Mouse (Mus musculus) layer of hippocampus, postnatal 36 days (tissue): ENCODE measurements around the gene Osbpl11. TPM values are rescaled to one million over a fixed set of nuclear protein-coding genes. Genes with fewer than 3 reads are reported as not detected.
A peak's percentile ranks its signal among the peaks of the same experiment; 100 is the strongest.

Source experiments
- DNase-seq, 2 experiments: peaks; one replicate each; pipeline ENCODE4 v3.0.0; 2022
- total RNA-seq, 2 experiments: library from RNA; stranded (reverse); gene quantifications; 2 replicates each; pipeline ENCODE4 v1.2.3; 2021

The Osbpl11 gene
- total RNA-seq, 2 experiments from 2014 or later, result 18.4 to 19.9 TPM

DNA sequence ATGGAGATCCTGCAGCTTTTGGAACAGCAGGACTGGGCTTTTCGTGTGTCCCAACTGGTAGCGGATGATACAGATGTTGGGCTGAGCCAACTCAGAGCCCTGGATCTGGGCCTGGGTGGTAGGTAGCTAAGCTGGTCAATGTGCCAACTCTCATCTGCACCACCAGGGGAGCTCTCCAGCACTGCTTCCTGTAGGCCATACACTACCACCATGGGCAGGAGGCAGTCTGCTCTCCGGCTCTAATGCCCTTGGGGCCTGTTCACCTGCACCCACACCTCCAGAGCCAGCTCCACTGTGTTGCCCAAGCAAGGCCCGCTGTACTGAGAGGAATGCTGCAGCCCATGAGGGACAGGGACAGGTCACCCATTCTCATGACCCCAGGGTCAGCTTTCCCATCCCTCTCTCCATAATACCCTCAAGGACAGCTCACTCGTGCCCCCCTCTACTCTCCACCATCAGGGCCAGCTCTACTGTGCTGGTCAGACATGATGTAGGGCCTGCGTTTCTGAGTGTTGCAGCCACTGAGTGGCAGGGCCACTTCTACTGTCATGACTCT lies 59.3 kb downstream of the Osbpl11 start:
- DNase-seq, result no peak

DNA sequence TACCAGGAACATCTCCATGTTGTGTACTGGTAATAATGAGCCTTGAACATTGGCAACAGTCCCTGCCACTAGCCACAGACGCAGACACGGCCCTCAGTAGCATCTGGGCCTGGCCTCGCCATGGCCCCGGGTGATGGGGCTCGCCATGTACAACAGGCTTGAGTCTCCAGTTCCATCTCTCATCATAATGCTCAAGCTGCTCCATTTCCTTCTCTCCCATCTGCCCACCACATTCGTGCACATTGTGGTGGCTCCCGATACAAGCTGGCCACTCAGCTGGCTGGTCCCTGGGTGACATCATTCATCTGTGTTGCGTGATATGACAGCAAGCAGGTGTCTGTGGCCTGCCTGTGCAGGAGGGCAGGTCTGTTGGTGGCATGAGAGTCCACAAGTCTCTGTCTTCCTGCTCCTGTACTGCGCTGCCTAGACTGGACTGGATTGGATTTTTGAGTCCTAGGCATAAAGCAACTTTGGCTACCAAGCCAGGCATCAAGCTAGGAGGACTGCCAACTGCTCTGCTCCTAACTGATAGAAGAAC lies 60.1 kb downstream of the Osbpl11 start:
- DNase-seq, result peak; percentile 18 to 31

DNA sequence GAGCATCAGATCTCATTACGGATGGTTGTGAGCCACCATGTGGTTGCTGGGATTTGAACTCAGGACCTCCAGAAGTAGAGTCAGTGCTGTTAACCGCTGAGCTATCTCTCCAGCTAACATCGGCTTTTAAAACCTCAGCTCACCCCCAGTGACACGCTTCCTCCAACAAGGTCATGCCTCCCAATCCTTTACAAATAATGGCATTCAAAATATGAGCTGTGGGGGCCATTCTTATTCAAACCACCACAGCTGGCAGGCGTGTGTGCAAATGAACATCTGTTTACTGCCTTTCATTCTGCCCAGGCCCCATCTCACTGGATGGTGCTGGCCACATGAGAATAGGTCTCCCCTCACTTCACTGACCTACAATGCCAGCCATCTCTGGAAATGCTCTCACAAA lies 61.7 kb downstream of the Osbpl11 start:
- no peak for DNase-seq

DNA sequence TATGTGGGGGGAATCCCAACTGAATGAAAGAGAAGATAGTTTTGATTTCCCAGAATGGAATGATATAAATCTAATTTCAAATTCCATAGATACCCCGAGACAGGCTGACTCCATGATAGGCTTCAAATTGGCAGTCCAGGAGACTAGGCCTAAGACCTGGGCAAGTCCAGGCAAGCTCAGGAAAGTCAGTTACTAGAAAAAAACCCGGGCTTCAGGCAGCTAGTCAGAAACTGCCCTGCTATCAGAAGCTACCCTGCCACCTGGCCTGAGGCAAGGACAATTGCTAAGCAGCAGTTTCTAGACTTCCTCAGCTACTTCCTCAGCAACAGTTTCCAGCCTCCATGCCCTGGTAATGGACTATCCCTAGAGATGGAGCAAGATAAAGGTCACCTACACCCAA lies 62.1 kb downstream of the Osbpl11 start:
- no peak for DNase-seq

DNA sequence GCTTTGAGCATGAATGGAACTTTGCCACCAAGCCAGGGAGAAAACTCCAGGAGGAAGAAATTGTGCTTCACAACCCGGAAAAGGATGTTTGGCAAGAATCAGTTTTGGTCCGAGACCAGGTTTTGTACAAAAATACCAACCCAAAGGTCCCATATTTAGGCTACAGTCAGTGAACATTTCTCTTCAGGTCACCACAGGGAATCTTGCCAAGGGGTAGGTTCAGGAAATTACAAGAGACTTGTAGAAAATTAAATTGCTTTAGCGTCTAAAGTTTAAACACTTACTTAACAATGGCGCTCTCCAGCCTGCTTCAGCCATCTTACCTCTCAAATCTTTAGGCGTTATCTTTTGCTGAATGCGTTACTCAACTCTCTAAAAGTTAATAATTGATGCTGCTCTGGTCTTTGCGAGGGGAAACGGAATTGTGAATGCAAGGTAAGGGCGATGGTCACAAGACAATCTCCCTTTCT lies 65.8 kb downstream of the Osbpl11 start:
- DNase-seq, result no peak

DNA sequence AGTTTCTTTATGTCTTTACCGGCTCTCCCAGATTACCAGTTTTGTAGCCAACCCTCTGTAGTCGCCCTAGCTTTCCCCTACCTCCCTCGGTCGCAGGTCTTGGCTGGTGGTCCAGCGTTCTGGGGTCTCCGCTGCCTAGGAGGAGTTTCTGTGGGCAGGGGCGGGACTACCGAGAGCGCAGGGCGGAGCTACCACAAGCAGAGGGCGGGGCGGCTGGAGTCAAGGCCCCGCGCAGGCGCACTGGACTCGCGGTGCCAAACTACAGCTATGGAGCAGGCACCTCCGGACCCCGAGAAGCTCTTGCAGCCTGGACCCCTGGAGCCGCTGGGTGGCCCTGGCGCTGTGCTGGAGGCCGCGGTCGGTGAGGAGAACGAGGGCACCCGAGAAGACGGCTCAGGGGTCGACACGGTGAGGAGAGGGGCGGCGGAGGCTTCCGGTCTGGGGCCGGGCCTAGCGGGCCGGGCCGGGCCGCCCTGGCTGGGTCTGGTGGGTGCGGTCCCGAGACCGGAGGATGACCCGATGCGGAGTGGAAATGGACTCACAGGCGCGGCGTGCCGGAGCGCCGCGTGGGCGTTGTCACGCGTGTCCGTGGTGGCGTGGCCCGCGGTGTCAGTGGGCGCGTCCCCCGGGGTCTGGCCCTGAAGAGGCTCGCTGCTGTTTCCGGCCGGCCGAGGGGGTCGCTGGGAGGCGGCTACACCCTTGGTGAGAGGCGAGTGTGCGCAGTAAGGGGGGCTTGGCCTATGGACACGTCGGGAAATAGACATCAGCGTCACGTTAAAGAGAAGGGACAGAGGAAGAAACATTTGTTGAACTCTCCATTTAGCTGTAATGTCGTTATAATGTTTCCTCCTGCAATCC lies 66.6 kb downstream of the Osbpl11 start, which contains the start of gene Snx4:
Gene Snx4 (plus strand): TSS at position 249 of the 858 bp plus-strand sequence.
- peak; percentile 90 for DNase-seq

DNA sequence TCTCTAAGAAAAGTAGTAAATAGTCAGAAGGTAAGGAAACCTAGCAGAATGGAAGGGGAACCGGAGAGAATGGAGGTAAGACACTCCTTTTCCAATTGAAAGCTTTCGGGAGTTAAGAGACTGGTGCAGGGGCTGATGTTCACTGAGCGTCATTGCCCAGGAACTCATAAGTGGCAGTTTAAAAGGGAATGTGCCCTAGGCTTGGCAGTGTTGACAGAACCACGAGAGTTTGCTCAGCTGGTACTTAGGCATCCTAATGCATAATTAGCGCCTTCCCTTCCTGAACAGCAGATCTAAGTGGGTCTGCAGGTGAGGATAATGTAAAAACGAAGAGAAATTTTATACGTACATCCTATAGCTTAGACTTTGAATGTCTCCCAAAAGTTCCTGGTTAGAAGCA lies 70.7 kb downstream of the Osbpl11 start:
- DNase-seq, result no peak

DNA sequence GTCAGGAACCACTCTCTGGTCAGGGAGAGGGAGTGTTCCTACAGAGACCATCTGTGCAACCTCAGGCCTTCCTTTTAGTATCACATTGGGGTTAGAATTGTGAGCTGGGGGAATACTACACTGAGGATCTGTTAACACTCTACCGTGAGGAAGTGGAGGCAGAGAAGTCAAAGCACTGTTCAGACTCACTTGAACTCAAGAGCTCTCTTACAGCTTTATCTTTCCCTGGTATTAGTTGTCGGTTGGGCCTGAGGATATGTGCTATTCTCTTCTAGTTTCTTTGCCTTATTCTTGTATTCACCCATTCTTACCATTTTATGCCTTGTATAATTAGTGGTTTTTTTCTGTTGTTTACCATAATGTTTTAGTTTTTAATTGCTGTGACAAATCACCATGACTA lies 73.7 kb downstream of the Osbpl11 start:
- DNase-seq, result no peak

DNA sequence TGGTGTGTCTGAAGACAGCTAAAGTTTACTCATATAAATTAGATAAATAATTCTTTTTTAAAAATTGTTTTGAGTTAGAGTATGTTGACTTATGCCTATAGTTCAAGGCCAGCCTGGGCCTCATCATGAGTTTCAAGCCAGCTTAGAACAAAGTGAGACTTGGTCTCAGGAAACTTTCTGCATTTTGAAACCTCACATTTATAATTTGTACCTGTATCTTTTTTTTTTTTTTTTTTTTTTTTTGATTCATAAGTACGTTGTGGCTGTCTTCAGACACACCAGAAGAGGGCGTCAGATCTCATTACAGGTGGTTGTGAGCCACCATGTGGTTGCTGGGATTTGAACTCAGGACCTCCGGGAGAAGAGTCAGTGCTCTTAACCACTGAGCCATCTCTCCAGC lies 75.0 kb downstream of the Osbpl11 start:
- DNase-seq, result no peak

DNA sequence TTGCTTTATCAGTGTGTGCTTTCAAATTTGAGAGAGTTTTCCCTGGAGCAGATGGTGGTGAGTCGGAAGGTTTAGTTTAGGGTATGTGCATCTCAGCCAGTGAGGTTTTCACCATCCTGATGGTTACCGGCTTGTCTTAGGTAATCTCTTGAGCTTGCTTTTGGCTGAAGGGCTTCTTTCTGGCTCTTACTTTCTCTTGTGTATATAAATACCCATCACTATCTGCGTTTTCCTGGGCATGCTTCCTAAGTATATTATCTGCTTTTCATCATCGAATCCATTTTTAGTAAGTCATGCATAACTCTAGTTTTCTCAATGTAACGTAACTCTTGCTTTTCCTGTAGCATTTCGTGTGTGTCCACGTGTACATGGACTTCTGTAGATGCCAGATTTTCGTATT lies 76.0 kb downstream of the Osbpl11 start:
- DNase-seq, result no peak

DNA sequence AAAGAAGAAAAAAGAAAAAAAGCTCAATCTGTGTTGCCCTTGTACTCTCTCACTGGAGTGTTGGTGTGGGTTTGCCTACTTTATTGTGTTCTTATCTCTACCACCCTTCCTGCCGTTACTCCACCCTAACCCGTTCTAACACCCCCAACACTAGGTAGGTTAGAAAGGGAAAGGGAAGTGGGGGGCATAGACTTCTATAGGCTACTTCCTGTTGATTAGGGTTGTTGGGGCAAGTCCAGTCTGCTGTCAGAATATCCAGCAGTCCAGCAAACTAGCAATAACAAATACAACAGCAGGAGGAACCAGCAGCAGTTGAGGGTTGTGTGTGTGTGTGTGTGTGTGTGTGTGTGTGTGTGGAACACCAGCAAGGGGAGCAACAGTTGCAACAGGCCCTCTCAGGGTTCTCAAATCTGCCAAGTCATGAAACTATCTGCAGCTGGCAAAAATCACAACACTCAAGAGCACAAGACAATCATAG lies 76.8 kb downstream of the Osbpl11 start:
- DNase-seq, result no peak

DNA sequence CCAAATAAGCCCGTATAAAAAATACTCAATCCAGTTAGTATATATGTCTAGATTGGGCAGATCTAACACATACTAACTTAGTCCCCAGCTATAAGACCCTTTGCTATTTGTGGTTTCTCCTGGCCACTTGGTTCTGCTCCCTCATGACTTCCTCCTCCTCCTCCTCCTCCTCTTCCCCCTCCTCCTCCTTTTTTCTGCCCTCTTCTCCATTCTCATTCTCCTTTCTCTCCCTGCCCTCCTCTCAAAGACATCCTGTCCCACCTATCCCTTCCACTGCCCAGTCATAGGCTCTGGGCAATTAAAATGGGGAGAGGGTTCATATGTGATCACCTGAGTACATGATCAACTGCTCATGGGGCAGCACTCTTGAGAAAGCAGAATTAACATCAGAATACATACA lies 77.2 kb downstream of the Osbpl11 start:
- no peak for DNase-seq

DNA sequence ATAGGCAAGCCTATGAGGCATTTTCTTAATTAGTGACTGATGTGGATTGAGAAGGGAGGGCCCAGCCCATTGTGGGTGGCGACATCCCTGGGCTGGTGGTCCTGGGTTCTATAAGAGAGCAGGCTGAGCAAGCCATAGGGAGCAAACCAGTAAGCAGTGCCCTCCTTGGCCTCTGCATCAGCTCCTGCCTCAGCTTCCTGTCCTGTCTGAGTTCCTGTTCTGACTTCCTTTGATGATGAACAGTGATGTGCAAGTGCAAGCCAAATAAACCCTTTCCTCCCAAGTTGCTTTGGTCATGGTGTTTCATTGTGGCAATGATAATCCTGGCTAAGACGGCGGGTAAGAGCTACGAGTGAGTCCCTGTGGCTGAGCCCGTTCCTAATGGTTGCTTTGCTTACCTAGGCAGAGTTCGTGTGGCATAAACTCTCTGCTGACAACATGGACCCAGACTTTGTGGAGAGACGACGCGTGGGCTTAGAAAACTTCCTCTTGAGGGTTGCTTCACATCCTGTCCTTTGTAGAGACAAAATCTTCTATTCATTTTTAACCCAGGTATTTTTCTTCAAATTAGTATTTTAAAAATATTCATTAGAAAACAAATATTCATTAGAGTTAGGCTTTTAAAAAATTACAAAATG lies 82.9 kb downstream of the Osbpl11 start:
- no peak for DNase-seq

DNA sequence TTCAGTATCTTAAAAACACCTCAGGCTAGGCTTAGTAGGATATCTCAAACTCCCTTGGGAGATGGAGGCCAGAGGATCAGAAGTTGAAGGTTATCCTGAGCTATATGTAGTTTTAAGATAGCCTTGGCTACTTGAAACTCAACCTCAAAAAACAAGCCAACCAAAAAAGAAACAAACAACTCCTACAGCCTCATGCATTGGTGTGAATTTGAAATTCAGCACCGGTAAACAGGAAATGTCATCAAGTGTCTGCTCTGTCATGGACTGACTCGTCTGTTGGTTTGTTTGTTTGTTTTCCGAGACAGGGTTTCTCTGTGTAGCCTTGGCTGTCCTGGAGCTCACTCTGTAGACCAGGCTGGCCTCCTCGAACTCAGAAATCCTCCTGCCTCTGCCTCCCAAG lies 87.0 kb downstream of the Osbpl11 start:
- DNase-seq, result no peak

DNA sequence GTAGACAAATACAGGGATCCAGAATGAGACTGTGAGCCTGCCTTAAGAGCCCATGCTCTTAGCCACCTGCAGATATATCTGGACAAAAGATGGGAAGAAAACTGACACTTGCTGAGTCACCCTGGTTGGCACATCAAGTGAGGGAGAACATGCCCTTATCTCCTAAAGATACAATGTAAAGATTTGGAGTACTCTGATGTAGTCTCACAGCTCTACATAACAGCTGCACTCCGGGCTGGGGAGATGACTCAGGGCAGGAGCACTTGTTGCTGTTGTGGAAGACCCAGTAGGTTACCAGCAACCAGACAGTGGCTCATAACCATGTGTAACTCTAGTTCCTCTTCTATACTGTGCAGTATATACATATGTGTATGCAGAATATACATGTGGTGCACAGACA lies 98.2 kb downstream of the Osbpl11 start:
- no peak for DNase-seq

DNA sequence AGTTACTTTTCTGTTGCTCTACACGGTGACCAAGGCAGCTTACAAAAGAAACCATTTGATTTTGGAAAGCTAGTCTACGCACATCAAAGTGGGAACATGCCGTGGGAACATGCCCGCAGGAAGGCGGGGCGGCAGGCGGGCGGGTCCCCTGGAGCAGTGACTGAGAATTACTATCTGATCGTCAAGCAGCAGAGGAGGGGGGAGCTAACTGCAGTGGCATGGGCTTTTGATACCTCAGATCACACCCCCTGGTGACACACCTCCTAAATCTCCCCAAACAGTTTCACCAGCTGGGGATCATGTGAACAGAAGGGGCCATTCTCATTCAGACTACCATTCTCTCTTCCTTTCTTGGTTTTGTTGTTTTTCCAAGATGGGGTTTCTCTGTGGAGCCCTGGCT lies 103.7 kb downstream of the Osbpl11 start:
- DNase-seq, result no peak

DNA sequence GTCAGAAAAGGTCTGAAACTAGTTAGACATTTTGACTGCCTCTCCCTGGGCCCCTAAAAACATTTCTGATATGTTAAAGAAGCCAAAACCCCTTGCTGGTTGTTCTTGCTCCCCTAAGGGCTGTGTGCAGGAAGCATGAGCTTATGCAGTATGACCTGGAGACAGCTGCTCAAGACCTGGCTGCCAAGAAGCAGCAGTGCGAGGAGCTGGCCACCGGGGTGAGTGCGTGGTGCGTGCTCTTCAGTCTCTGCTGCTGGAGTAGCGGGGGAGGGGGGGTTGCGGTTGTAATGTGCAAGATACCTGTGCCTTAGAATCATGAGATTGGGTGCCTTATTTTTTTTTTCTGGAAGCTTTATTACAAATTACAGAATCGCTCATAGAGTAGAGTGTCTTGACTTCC lies 105.1 kb downstream of the Osbpl11 start:
- no peak for DNase-seq

DNA sequence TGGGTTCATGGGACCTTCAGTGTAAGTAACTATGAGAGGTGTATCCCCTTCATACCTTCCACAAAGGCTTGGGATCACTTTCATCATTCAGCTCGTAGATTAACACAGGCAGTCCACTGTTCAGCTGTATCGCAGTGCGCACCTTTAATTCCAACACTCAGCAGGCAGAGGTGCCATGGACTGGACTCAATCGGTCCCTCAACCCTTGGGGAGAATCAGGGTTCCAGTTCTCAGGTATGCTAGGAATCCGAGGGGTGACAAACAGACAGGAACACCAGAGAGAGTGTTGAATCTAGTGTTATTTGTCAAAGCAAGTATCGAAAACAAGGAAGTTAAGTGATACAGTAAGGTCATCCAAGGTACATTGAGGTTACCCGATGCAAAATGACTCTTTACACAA lies 107.4 kb downstream of the Osbpl11 start:
- no peak for DNase-seq

Other genes with a start within 250 kb of the Osbpl11 start
- 1 to 10 TPM; 4.0 to 5.4 TPM for gene Iqcg, start 128.9 kb upstream of the Osbpl11 start, total RNA-seq
- gene Rpl35a, start 128.6 kb upstream of the Osbpl11 start, total RNA-seq, result 100 to 1,000 TPM; 296 to 306 TPM
- gene Lmln, start 122.5 kb upstream of the Osbpl11 start, total RNA-seq, result 10 to 100 TPM; 20.3 to 20.4 TPM
- gene Snx4, start 66.4 kb downstream of the Osbpl11 start, total RNA-seq, result 10 to 100 TPM; 29.0 to 33.0 TPM
- 100 to 1,000 TPM; 159 to 164 TPM for gene Zfp148, start 195.8 kb downstream of the Osbpl11 start, total RNA-seq